Mouse (Mus musculus): ENCODE results near the gene Pik3cd.
"Not testable (repeated sequence)": the region's sequence is repeated elsewhere in the genome, so short reads cannot be mapped to it uniquely, and the experiment has no call there.

Gene Pik3cd

GRCm38 (mm10) chr4:149702210-149702979 is at the start of gene Pik3cd:
Gene Pik3cd, minus strand, starts transcription at chr4:149702571.
- CTCF ChIA-PET: interaction anchor here (0.7 kb wide), 1 partner anchor 39 kb away, joined by 3 read pairs; no protein-coding TSS in a partner anchor

- CTCF ChIA-PET: no interaction called here
Observed at GRCm38 (mm10) chr4:149750671-149751070, 48.3 kb upstream of the Pik3cd start.

GRCm38 (mm10) chr4:149749663-149750015 is 47.3 kb upstream of the Pik3cd start:
- CTCF ChIA-PET: not testable (repeated sequence)

- CTCF ChIA-PET: no interaction called here
Observed at GRCm38 (mm10) chr4:149749003-149749662, 46.8 kb upstream of the Pik3cd start.

- CTCF ChIA-PET: no interaction called here
Observed at GRCm38 (mm10) chr4:149744119-149744518, 41.7 kb upstream of the Pik3cd start.

- CTCF ChIA-PET: interaction anchor here (0.6 to 0.8 kb wide), 3 partner anchors 44 to 765 kb away, joined by 4 to 5 read pairs (median 5); no protein-coding TSS in a partner anchor
Observed at GRCm38 (mm10) chr4:149742011-149742530, 39.7 kb upstream of the Pik3cd start.

- CTCF ChIA-PET: interaction anchor here (0.7 kb wide), 1 partner anchor 9 kb away, joined by 3 read pairs; no protein-coding TSS in a partner anchor
Observed at GRCm38 (mm10) chr4:149740301-149740700, 37.9 kb upstream of the Pik3cd start.

- CTCF ChIA-PET: no interaction called here
Observed at GRCm38 (mm10) chr4:149739478-149739877, 37.1 kb upstream of the Pik3cd start.

- CTCF ChIA-PET: no interaction called here
Observed at GRCm38 (mm10) chr4:149737383-149738324, 35.3 kb upstream of the Pik3cd start, which contains the start of gene Tmem201. Gene Tmem201, minus strand, starts transcription at chr4:149738044.

- CTCF ChIA-PET: interaction anchor here (0.6 kb wide), 1 partner anchor 70 kb away, joined by 14 read pairs; no protein-coding TSS in a partner anchor
Observed at GRCm38 (mm10) chr4:149736581-149736980, 34.2 kb upstream of the Pik3cd start.

GRCm38 (mm10) chr4:149735624-149736250 is 33.4 kb upstream of the Pik3cd start:
- CTCF ChIA-PET: no interaction called here

- CTCF ChIA-PET: interaction anchor here (0.6 kb wide), 1 partner anchor 74 kb away, joined by 3 read pairs; no protein-coding TSS in a partner anchor
Observed at GRCm38 (mm10) chr4:149734730-149735475, 32.5 kb upstream of the Pik3cd start.

GRCm38 (mm10) chr4:149734246-149734645 is 31.9 kb upstream of the Pik3cd start:
- CTCF ChIA-PET: interaction anchor here (0.6 kb wide), 1 partner anchor 73 kb away, joined by 3 read pairs; no protein-coding TSS in a partner anchor

- CTCF ChIA-PET: no interaction called here
Observed at GRCm38 (mm10) chr4:149733748-149734147, 31.4 kb upstream of the Pik3cd start.

- CTCF ChIA-PET: interaction anchor here (0.5 to 0.6 kb wide), 3 partner anchors 11 to 445 kb away, joined by 3 to 4 read pairs (median 3); no protein-coding TSS in a partner anchor
Observed at GRCm38 (mm10) chr4:149732800-149733199, 30.4 kb upstream of the Pik3cd start.

- CTCF ChIA-PET: no interaction called here
Observed at GRCm38 (mm10) chr4:149732313-149732712, 29.9 kb upstream of the Pik3cd start.

GRCm38 (mm10) chr4:149730827-149731226 is 28.5 kb upstream of the Pik3cd start:
- CTCF ChIA-PET: interaction anchor here (0.6 kb wide), 1 partner anchor 9 kb away, joined by 3 read pairs; no protein-coding TSS in a partner anchor

- CTCF ChIA-PET: no interaction called here
Observed at GRCm38 (mm10) chr4:149728810-149729209, 26.4 kb upstream of the Pik3cd start.

- CTCF ChIA-PET: no interaction called here
Observed at GRCm38 (mm10) chr4:149727636-149728035, 25.3 kb upstream of the Pik3cd start.

Measured in spleen, embryonic (tissue).